Mouse (Mus musculus) thymus, postnatal 0 days (tissue): ENCODE results near the gene Gm10160. TPM values are rescaled to one million over a fixed set of nuclear protein-coding genes. Genes with fewer than 3 reads are reported as not detected.
A peak's percentile ranks its signal among the peaks of the same experiment; 100 is the strongest.

Experiments used
- DNase-seq: peaks from one replicate; pipeline ENCODE4 v3.0.0-alpha.2; 2015; ENCODE audit warnings: low spot score
- polyA plus RNA-seq: library from polyadenylated mRNA; unstranded; fragments of >200 nt; fragmentation: Nextera tagmentation; extraction: Ambion mirVana; gene quantifications from 2 replicates; pipeline ENCODE4 v1.2.1, GENCODE M21; 2015

Gm10160 gene
- polyA plus RNA-seq, result not detected in 2 replicates

DNA sequence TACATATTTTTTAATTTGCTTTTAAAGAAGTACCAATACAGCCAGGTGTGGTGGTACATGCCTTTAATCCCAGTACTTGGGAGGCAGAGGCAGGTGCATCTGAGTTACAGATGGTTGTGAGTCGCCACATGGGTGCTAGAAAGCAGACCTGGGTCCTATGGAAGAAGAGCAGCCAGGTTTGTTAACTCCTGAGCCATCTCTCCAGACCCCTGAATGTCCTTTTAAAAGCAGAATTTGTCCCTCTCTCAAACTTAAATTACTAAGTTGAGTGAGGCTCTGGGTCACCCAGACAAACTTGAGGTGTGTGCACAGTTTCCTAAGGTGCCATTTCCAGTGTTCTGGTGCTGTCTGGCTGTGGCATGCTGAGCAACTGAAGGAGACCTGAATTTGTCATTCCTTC, at the start of gene Gm10160:
Gm10160 (minus strand) TSS at position 101 of the 400 bp plus-strand sequence.
- DNase-seq, result no peak

DNA sequence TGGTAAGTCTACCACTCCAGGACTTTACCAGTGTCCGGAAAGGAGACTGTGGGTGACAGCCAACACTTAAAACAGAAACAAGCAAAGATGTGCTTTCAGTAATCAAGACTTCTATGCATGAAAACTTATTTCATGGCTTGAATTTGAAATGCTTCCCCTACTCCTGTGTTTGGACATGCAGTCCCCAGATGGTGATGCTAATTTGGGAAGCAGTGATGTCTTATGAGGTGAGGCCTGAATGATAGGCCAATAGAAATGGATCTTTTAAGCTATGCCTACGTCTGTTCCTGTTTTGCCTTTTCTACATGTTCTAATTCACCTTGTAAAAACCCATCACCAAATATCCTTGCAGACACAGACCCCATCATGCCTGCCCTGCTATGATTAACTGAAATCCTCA, 49.3 kb upstream of the Gm10160 start:
- DNase-seq, result no peak

DNA sequence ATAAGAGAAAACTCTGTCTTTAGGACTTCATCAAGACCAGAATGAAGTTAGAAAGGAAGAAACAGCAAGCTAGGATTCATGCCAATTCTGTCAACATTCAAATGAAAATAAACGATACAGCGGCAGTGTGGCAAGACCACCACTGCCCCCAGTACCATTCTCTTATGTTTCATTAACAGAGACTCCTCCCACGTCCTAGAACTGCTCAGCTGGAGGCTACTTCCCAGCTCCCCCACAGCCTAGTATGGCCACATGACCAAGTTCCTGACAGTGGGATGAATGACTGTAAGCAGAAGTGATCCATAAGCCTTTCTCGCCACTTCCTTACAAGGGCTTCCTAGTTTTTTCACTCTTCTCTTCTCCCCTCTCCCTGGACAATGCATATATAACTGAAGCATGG, 48.5 kb upstream of the Gm10160 start:
- DNase-seq, result no peak

DNA sequence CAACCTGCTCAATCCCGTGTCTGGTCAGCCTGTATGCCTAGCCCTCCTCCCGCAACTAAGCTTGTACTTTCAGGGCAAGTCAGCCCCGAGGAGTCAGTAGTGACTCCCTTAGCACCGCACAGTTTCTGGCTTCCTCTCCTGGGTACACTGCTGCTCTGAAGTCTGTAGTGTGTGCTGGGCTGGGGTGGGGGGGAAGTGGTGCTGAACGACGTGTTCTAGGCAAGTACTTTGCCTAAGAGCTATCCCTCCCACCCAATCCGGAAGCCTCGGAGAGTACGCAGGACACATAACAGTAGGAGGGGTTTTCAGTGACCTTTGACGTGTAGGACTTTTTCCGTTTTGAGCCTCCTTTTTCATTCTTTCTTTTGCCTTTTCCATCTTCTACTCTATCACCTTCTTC, 43.8 kb upstream of the Gm10160 start:
- no peak for DNase-seq

DNA sequence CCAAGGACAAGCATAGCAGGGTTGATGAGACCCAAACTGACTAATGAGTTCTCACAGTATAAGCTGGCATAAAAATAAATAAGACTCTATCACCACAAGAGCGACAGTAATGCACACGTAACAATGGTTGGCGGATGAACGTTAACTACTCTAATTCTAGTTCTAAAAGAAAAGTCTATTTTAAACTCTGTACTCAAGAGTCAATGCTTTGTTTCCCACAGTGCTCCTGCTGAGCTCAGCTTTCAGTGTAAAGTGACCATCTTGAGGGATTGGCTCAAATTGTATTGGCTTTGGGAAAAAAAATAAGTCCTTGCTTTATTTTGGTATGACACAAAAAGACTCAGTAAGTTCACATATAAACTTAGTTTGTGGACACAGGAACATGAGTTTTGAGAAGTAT, 29.5 kb upstream of the Gm10160 start:
- DNase-seq, result no peak

DNA sequence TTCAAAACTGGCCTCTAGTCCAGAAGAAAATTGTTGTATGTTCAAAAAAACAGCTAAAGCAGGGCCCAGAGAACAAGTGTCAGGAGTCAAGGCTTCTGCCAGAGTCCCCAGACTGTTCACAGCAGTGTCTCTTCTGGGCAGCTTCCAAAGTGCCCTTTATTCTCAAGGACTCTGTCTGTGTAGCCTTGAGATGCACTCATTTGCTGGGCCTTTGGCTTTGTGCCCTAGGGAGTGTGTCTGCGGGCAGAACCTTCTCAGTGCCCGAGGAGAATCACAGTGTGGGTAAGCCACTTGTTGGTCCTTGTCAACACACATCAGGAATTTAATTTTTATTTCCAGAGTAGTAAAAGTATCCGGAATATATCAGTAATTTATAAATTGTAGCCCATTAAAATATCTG, 26.0 kb upstream of the Gm10160 start:
- no peak for DNase-seq

DNA sequence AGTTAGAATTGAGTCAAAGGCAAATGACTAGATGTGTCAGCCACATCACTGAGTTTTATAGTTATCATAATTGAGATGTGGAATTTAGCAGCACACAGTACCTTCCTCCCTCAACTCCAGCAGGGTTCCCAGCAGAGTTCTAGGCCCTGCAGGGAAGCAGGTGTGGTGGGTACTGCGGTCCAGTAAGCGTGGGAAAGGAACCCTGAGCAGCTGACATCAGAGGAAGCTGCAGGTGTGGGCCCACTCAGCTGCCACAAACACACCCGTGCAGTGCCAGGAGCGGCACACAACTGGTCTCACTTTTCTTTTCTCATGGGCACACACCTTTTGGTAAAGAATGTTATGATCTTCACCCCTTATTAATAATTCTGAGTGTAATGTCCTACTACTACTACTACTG, 25.2 kb upstream of the Gm10160 start:
- DNase-seq, result peak; percentile 81

DNA sequence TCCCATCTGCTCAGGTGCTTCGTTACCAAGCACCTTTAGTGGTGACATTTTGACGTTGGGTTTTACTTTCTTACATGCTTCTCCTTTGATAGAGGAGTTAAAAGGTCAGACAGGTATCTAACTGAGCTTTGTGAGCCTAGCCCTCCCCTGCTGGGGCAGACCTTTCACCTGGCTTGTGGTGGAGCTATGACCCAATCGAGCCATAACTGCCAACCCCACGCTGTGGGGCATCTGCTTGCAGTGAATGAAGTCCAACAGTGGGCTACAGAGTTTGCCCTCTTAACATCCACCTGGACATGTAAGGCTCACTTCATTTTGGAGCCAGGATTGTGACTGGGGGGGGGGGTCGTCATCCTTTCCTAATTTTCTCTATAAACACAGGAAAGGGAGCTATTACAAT, 24.7 kb upstream of the Gm10160 start:
- DNase-seq, result no peak

DNA sequence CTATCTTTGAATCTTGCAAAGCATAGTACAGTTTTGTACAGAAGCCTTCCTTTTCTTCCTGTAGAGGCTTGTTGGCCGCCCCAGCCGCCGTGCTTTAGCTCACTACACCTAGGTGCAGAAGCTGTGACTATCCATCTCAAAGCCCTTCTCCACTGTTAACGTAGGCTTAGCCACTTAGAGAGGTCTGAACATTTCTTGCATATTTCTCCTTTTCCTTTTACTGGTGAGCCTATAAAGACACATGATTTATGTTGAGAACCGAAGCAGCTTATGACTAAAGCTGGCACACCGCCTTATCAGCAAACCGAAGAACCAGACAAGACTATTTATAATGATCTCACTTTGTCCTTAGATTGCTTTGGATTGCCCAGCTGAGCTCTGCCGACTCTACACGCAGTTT, 19.8 kb upstream of the Gm10160 start:
- DNase-seq, result no peak

DNA sequence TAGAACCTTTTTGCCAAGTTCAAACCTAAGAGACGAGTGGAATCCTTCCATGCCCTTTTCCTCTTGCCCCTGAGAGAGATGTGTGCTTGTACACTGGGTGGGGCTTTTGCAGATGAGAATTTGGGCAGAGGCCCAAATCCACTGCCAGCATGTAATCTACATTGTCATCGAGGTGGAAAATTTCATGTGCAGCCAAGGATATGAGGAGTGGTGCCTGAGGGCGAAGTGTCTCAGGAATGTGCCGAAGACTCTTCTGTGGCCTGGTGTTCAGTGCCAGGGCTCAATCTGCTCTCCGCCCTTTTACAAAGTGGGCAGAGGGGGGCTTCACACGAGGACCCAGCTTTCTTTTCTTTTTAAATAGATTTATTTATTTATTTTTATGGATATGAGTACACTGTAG, 19.0 kb upstream of the Gm10160 start:
- DNase-seq, result no peak

DNA sequence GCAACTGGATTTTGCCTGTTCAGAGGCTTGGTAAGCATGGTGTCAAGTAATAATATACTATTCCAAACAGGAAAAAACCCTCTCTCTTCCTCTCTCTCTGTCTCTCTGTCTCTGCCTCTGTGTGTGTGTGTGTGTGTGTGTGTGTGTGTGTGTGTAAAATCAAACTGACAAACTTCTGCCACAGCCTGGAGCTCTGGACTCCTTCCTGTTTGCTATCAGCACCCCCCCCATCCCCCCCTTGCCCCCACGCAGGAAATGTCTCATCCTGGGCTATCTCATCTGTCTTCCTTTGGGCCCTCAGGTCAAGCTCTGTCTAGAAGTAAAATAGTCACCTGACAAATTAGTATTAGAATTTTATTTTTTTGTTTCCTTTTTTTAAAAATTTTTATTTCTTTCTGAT, 18.2 kb upstream of the Gm10160 start:
- no peak for DNase-seq

DNA sequence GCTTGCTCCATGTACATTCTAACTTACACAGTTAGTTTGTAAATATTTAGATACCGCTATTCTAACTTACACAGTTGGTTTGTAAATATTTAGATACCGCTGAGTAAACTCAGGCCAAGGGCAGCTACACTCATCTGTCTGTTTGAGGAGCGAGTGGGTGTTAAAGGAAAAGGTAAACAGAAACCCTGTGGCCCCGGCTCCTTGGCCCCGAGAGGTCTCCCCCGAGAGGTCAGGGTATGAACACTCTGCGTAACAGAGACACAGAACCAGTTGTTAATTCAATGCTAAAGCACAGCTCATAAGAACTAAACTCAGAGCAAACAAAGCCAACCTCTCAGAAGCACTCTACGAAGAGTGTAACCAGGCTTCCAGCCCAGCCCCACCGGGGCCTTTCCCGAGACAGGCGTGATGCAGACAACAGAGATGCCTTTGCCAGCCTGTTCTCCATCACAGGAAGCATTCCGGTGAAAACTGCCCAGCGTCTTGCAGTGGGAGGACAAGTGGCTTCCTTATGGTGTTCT, 17.0 kb upstream of the Gm10160 start:
- DNase-seq, result no peak

DNA sequence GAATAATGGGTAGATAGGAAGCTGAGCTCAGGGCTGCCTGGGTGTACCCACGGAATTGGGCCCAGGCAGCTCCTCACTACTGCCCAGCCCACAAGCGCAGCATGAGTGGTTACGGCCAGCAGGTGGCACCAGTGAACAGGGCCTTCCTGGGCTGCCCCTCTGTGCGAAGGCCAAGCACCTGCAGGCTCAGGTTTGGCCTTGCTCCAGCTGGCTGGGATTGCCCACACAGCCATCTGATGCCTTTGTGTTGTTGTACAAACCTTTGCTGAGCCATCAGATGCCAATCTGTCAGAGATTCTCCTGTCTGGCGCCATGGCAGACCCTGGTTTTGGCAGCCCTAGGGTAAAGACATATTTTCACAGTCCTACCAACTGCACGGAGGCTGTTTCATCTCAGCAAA, 12.6 kb upstream of the Gm10160 start:
- DNase-seq, result peak; percentile 79

DNA sequence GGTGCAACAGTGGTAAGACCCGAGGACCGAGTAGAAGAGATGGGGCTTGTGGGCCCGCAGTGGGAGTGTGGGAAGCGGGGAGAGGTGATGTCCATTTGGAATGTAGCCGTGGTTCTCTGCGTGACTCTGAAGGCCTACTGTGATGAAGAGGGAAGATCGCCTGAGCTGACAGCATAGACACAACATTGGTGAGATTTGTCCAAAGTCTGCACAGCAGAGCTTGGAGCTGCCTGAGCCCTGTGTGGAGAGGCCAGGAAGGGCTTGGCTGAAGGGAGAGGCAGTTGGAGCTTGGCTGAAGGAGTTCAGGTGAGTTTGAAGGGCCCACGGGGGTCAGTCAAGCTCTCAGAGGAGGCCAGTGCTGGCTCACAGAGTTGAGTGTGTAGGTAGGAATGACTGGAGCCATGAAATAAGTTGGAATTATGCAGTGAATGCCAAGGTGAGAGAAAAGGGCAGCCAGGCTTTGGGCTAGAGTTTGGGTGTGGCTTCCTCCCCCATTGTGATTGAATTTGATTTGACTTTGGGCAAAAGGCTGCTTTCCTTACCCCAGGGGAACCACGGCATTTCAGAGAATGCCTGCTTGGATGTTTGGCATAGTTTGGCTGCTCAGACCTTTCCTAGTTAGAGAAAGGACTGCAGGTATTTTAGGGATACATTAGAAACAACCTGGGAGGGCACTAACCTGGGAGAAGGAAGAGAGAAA, 11.8 kb upstream of the Gm10160 start:
- DNase-seq, result no peak

DNA sequence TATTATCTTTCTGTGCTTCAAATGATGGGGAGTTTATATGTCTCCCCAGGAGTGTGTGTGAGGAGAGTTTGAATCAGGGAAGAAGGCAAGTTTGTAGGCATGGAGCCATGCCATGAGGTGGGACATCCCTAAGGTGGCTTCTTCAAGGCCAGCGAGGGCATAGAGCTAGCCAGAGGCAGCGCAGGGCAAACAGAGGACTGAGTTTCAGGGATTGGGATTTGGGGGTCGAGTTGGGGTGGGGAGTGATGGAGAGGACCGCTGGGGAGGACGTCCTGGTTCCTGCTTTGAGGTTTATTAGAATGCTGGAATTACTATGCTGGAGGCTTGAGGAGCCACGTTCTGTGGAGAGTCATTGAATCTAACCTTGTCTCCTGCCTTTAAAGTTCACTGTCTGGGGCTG, 10.3 kb upstream of the Gm10160 start:
- no peak for DNase-seq

DNA sequence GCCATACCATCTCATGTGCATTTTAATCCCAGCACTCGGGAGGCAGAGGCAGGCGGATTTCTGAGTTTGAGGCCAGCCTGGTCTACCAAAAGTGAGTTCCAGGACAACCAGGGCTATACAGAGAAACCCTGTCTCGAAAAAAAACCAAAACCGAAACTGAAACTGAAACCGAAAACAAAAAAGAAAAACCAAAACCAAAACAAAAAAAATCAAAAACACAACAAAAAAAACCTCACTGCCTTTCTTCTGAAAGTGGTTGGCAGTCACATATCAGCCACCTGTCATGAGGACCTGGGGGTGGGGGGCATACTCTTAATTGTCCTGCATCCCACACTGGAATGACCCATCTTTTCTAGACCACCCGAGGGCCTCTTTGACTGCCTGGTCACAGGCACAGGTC, 9.0 kb upstream of the Gm10160 start:
- peak; percentile 46 for DNase-seq

DNA sequence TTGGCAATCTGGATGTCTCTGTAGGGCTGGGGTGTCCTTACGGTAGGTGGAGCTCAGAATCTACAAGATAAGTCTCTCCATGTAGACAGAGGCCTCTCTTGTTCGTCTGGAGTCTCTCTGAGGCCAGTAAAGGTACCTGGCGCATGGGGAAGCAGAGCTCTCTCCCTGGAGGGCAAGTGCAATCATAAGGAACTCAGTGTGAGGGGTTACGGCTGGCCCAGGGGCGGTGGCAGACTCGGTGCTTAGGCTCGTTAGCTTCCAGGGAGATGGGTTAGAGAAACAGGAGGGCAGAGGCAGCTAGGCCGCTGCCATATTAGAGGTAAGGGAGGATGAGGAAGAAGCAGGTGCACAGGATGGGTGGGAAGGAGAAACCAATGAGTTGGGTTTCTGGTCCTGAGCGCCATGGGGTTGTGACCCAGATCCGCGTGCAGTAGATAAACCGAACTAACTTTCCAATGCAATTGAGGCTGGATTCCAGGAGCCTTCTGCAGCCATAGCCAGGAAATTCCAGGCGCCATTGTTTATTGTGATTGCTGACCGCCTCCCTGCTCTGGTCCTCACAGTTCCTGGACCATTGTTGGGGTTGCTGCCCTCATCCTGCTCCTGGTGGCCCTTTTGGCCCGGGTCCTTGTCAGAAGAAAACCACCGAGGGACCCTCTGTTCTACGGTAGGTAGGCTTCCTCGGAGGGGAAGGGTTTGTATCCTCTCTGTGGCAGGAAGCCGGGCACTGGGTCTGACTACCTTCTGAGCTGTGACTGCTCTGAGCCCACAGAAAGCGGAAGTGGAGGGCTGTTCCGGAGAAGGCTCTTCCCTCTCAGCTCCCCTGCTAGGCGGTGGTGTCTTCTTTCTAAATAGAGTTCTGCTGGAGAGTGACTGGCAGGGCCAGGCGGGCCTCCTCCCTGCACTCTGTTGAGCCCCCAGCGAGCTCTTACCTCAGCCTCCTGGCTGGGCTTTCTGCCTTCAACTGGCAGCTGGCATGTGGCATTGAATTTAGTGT, 7.3 kb upstream of the Gm10160 start:
- peak; percentile 91 for DNase-seq

DNA sequence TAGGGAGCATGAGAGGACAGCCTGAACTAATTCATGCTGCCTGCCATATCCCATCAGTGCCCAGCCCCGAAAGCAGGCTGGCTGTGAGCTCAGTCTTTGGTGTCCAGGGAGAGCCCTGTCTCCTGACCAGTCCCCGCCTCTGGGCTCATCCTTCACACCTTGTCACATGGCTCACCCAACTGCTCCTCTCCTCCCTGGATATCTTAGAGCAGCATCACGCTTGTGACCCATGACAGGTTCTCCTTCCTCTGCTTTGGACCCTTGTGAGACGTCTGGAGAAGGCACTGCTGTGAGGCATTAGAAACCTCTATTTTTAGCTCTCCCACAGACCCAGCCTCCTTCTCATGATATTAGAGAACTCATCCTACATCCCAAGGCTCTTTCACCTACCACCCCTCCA, 6.3 kb upstream of the Gm10160 start:
- no peak for DNase-seq

DNA sequence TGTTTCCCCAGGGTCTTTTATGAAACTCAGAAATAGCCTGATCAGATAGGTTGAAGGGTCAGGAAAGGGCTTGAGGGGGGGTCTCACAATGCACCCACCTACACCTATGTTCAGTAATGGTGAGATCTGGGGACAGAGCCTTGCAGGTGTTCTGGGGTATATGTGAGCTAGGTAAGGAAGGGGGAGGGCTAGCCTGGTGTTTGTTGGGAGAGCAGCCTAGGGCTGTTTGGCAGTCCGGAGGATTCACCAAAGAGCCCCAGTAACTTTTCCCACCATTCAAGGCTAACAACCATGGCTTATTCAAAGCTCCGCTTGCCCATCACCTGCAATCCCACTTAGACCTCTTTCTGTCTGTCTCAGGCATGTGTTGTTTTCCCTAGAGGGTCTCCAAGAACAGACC, 5.9 kb upstream of the Gm10160 start:
- no peak for DNase-seq

DNA sequence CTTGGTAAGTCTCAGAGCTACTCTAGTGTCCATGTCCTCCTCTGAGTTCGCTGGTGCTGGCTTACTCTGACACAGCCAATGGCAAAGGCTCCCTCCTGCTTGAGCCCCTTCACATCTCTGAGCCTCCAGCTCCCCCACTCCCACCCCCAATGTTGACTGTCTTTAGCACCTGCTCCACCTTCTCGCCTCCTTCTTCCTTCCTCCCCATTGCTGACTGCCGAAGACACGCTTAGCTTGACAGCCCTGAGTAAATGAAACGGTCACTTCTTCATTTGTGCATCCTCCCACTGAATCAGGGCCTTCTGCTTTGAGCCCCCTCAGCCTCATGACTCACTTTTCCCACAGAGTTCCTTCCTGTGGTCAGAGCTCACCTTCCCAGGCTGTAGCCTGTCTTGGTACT, 5.4 kb upstream of the Gm10160 start:
- DNase-seq, result peak; percentile 63

DNA sequence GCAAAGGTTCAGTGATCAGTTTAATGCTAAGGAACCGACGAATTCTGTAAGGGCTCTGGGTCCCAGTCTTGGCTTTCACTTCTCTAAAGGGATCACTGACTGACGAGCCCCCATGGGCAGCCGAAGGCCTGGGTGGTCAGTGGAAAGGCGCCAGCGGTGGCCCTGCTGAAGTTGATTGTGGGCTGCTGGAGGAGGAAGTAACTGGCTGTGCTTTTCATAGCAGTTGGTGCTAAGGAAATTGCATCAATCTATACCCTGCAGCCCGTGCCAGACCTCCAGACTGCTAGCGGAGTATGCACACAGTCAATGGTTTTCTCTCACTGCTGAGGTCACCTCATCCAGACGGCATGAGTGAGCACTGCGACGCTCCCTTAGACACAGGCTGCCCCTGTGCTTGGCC, 4.5 kb upstream of the Gm10160 start:
- DNase-seq, result peak; percentile 55

DNA sequence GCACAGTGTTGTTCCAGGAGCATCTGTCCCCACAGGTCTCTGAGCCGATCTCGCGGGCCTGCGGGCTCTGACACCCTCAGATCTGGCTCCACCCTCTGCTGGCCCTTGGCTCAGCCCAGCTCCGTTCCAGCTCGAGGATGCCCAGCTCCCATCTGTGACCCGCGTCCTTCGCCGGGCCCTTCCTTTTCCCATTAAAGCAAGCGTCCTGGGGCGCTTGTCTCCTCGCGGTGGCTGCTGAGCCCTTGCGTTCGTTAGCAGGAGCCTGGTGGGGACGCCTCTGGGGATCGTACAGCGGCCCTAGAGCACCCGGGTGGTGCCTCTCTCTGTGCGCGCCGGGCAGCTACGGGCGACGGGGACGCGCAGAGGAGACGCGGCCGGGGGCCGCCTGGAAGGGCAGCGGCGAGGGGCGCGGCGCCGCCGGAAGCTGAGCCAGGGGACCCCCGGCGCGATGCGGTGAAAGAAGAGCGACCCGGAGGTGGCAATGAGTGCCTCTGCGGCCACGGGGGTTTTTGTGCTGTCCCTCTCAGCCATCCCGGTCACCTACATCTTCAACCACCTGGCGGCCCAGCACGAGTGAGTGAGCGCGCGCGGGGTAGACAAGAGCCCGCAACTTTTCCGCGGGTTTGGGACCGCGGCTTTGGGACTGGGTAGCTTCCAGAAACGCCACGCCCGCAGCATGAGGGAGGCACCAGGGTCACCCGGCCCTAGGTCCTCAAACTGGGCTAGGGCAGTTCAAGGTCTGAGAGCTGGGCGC, 3.6 kb upstream of the Gm10160 start, which contains the start of gene Tm6sf1:
Tm6sf1 (plus strand) TSS at position 34 of the 754 bp plus-strand sequence.
- DNase-seq, result peak; percentile 54
